Mouse (Mus musculus) heart, adult 11 months (tissue): ENCODE data around the gene Ccdc51.

Experiments
- DNase-seq: peaks from one replicate; pipeline ENCODE4 v3.0.0; 2022

The Ccdc51 gene

DNA sequence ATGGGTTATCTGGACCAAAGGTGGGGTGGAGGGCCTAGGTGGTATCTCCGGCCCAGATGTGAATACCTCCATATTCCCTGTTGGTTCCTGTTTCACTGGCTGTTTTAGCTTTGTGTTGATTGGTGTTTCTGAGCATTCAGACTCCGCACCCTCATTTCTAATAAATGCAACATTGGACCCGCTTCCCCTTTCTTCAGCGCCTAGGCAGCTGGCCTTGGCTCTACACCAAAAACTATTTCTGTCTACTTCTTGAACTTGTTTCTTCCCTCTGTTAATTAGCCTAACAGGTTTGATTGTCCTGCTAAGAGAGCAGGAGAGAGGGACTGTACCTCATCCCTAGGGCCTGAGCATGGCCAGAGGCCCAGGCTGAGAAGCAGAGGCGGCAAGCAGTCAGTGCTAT lies 24.8 kb upstream of the Ccdc51 start:
- DNase-seq, result peak; percentile 94

DNA sequence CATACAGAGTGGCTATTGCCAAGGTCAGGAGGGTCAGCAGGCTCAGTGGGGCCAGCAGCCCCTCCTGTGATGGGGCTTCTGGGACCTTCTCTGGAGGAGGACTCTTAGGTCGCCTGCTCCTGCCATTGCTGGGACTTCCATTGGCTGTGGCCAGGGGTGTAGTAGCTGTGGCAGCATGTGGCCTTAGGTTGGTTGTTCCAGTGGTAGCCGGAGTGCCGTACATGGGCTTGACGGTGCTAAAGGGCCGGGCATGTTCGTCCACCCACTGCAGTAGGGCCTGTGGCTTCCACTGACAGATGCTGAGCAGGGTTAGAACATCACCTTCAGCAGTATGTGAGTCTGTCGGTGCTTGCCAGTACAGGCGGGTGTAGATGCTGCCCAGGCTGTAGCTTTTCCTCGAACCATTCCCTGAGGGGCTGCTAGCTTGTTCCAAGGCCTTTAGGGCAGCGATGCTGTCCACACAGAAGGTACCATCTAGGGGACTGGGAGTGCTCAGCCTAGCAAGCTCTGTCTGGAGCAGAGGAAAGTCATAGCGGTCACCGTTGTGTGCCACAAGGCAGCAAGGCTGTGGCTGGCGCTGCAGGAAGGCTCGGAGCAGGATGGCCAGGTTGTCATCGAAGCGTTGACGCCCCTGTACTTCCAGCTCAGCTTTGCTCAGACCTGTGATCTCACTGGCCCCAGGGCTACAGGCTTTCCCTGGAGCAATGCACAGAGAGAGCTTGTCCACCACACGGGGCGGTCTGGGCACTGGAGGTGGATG lies 24.1 kb upstream of the Ccdc51 start:
- peak; percentile 94 for DNase-seq

DNA sequence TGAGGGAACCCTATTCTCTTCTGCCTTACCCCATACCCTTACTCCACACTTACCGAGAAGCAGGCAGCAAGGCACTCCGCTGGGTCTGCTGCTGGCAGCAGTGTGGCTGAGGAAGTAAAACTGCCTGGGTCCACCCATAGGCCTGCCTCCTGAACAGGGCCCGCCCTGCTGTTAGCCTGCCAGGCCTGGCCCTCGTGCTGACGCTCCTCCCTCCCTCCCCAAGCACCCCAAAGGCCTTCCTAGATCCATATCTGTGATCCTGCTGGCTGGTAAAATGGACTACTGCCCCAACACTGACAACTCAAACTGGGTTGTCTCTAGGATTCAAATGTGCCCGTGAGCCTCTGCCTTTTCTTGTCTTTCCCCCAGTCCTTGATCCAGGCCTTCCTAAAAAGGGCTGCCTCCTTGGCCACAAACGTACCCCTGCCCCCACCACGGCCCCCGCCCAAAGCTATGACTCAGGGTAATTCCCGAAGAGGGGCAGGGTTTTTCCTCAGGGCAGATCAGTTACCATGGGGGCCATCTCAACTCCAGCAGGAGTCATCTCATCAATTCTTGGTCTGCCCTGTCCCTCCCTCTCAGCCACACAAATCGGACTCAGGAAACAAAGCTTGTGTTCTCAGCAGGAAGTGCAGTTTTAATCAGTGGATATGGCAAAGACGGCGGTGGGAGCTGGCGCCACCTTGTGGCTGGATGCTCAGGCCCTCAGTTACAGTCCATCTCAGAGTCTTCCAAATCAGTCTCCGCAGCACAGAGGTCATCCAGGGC lies 23.0 kb upstream of the Ccdc51 start, which contains the start of gene Trex1:
TSS of gene Trex1 (minus strand) at position 599 of the 768 bp plus-strand sequence.
- peak; percentile 100 for DNase-seq

DNA sequence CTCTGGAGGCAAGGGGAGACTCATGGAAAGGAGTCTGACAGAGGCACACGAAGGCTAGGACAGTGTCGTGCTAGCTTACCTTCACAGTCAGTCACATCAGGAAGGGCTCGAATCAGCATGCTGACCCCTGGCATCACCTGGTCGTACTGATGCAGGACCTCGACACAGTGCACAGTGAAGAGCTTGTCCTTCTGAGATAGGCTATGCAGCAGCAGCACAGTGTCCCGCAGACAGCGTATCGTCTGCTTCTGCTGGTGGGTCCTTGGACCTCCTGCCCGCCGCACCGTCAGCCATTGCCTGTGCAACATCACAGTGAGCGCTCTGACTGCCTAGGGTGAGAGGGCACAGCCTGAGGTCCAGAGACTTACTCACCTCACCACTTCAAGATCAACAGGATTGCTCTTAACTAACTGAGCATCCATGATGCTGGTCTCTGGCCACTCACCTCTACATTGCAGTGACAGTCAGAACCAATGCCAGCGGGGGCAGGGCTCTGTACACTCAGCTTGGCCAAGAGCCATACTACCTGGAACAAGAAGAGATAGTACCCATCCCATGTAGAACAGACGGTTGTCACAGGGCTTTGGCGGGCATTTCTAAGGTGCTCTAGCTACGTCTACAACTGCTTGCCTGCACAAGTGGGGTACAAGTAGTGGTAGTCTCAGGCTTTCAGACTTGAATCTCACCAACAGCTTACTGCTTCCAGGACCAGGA lies 22.0 kb upstream of the Ccdc51 start:
- peak; percentile 92 for DNase-seq

DNA sequence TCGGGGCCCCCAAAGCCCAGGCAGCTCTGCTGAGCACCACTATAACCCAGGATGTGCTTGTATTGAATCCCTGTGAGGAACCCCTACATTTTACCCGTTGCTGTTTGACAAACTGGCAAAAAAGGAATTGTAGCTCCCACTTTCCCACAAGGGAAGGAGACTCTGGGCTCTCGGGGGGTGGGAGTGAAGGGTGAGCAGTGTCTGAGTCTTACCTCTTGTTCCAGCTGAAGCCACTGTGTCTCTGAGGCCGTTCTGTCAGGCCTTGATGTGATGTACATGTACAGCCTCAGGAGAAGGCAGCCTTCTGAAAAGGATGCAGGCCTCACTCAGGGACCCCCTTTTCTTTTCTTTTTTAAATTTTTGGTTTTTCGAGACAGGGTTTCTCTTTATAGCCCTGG lies 21.4 kb upstream of the Ccdc51 start:
- peak; percentile 89 for DNase-seq

DNA sequence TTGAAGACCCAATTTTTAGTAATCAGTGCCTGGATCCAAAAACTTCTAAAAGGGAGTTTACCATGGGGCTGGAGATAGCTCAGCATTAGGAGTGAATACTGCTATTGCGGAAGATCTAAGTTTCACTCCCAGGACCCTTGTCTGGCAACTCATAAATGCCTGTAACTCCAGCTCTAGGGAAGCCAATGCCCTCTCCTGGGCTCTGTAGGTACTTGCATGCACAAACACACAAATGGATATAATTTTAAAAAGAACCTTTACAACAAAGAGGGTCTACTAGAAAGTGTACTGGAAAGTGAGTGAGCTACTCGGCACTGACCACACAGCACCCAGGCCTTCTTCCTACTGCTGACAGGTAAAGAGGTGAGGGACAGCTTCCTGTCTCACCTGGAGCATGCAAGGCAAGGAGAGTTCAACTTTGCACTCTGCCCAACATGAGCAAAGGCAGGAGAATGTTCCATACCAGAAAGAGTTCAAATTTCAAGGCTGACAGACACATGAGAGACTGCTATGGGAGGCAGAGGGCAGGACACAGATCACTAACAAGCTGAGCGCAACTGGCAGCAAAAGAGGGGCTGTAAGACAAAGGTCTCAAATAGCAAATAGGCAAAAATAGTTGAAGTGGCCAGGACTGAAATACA lies 14.1 kb upstream of the Ccdc51 start:
- no peak for DNase-seq

DNA sequence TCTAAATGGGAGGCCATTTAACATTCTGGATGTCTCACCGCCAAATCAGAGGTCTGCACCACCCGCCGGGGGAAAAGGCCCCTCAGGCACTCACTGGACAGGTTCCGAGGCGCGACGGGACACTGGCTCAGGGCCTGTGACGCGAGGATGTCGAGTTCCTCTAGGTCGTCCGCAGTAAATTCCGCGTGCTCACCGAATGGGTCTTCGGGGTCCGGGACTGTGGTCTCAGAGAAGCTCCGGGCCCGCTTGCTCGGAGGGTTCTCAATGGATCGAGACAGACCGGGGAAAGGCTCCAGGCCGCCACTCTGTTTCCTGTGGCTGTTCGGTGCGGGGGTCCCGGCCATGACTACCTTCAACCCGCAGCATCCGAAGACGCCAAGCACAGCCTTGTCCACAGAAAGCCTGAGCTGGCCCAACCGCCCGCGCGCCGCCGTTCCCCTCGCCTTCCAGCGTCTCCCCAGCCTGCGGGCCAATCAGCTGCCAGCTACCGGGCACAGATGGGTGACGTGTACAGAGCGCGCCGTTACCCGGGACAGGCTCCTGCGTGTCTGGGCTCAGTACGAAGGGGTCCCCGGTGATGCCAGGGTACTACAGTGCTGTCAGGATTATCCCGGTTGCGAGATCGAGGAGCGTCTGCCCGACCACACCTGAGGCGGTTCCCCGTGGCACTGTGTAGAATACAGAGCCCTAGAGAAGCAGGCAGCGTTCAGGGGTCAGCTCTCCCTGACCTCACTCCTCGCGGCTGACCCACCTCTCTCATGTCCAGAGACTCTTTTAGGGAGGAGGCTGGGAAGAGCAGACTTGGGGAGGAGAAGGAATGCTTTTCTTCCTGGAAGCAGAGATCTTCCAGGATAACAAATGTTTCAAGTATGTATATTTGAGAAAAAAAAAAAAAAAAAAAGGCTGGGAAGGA lies 8.4 kb upstream of the Ccdc51 start, which contains the start of gene Atrip:
TSS of gene Atrip (minus strand) at position 464 of the 913 bp plus-strand sequence.
- peak; percentile 99 for DNase-seq

DNA sequence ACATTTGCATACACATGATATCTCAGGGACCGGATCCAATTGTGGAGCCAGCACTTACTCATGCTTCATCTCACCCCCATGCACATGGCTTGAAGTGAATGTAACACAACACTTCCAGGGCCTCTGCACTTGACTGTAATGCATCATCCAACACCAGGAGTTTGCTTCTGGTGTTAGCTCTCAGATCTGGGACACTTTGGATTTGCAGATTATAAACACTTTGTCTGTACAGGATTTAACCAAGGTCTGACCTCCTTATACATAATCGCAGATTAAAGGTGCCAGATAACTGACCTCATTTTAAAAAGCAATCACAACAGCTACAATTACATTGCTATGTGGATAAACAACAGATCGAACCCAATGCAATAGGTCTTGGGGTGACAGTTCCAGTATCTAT lies 1.8 kb upstream of the Ccdc51 start:
- no peak for DNase-seq

DNA sequence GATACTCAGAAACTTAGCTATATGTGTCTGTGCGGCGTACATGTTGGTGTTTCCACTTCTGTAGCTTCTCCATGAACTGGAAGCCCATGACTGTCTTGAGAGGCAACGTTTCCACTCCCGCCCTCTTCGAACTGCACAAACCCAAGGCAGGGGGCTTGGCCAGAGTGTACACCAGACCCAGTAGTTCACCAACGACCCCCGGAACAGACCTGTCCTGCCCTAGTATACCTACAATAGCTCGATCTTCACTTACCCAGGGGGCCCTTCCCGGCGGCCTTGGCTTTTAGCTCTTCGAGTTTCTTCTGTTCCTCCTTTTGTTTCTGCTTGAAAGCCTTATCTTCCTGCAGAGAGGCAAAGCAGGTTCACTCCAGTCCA lies 557 bp upstream of the Ccdc51 start:
- no peak for DNase-seq

DNA sequence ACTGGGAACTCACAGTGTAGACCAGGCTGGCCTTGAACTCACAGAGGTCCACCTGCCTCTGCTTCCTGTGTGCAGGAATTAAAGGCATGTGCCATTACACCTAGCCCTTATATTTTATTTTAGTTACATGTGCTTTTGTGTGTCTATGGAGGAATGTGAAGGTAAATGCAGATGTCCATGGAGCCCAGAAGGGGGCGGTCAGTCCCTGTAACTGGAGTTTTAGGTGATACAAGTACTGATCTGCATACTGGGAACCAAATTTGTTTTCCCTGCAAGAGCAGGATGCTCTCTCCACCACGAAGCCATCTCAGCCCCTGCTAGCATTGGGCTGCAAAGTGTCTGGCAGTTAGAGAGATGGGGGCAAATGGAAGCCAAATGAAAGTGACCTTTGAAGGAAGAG lies 2.6 kb downstream of the Ccdc51 start:
- no peak for DNase-seq

DNA sequence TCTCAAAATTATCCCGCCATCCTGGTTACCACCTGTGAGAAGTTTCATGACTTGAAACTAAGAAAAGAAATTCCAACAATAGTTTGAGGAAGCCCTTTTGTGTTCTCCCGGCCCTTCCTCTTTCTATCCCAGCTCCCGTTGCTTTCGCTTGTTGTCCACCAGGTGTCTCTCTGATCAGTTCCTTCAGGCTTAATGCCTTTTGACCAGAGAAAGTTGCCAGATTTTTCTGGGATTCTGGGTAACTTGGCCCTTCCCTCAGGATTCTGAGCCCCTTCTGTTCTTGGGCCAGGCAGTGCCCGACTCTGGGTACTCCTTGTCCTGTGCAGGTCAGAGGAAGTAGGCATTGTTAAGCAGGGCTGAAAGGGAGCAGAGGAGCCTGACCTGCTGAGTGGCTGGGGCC lies 5.7 kb downstream of the Ccdc51 start:
- peak; percentile 90 for DNase-seq

DNA sequence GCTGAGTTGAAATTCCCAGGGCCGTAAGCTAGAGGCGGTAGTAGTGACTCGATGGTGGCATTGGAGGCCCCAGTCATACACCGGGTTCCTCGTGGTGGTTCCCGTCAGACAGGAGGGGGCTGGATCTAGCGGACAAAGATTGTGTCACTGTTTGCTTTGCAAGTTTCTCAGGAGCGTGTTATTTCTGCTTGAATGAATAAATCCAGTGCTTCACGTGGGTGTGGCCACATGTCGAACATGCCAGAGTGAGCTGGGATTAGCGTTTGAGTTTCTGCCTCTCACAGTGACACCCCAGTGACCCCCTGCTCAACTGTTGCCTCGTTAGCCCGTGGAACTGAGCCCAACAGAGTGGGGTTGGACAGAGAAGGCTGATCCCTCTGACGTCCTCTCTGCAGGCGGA lies 8.2 kb downstream of the Ccdc51 start:
- DNase-seq, result no peak

DNA sequence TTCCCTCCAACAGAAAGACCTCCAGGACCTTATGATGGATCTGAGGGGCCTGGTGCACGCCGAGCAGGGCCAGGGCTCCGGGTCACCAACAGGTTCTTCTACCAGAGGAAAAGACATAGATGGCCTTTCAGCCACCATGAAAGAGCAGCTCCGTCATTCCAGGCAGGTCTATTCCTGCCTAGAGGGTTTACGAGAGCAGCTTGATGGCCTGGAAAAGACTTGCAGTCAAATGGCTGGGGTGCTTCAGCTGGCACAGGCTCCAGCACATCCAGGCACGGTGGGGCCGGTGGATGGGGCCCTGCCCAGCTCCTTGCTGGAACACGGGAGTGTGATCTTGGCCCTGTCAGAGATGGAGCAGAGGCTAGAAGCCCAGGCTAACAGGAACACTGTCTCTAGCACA lies 9.5 kb downstream of the Ccdc51 start:
- DNase-seq, result no peak

DNA sequence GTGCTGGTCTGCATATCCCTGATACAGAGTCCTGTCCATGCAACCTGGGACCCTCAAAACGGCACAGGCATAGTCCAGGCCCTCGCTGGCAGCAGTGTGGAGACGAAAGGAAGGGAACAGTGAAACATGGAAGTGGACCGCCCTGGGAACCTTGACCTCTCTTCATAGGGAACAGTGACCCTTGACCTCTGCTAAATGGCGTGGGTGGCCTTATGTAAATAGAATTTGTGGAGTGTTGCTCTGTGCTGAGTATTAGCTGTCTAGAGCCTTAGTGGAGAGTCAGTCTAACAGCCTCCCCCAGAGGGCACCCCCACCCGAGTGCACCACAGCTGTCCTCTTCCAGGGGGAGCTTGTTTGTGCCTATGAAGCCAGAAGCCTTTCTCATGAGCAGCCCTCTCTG lies 10.5 kb downstream of the Ccdc51 start:
- no peak for DNase-seq

DNA sequence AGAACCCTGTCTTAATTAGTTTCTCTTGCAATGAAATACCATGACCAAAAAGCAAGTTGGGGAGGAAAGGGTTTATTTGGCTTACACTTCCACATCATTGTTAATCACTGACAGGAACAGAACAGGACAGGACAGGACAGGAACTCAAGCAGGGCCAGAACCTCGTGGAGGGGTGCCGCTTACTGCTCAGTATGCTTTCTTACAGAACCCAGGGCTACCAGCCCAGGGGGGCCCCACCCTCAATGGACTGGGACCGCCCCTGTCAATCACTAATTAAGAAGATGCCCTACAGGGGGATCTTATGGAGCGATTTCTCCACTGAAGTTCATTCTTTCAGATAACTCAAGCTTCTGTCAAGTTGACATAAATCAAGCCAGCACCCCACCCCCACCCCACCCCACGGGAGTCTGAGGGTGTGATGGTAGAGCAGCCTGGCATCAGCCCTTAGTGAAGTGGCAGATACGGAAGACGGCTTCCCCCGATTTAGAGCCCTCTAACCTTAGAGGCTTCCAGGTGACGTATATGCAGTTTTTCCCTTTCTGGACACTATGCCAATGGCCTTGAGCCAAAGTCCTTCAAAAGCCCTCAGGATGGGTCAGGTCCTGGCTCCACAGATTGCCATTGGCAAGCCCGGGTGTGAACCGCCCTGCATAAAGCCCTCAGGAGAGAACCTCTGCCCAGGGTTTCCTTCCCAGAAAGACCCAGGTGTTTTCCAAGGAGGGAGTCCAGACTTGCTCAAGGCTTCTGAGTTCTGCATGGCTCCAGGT lies 11.7 kb downstream of the Ccdc51 start:
- DNase-seq, result peak; percentile 91

DNA sequence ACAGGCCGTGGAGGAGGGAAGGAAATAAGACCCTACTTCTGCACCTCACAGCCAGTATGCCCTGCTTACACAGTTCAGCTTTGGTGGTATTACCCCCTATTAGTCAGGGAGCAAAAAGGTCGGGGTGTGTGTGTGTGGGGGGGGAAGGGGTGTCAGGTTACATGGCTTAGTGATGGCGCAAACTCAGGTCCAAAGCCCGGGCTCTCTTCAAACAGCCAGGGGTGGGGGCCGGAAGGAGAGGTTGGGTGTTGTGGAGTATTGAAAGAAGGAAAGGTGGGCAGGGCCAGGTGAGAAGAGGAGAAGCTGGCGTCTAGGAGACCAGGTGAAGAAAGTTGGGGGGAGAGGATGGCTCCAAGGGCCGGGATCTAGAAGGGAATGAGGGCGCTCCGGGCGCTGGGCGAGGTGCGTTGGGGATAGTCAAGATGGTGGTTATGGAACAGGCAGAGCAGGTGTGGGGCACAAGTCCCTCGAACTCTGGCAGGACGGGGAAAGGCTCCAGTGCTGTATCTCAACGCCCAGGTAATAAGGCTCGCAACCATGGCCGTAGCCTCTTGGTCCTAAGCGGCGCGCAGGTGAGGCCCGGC lies 12.4 kb downstream of the Ccdc51 start:
- DNase-seq, result no peak

DNA sequence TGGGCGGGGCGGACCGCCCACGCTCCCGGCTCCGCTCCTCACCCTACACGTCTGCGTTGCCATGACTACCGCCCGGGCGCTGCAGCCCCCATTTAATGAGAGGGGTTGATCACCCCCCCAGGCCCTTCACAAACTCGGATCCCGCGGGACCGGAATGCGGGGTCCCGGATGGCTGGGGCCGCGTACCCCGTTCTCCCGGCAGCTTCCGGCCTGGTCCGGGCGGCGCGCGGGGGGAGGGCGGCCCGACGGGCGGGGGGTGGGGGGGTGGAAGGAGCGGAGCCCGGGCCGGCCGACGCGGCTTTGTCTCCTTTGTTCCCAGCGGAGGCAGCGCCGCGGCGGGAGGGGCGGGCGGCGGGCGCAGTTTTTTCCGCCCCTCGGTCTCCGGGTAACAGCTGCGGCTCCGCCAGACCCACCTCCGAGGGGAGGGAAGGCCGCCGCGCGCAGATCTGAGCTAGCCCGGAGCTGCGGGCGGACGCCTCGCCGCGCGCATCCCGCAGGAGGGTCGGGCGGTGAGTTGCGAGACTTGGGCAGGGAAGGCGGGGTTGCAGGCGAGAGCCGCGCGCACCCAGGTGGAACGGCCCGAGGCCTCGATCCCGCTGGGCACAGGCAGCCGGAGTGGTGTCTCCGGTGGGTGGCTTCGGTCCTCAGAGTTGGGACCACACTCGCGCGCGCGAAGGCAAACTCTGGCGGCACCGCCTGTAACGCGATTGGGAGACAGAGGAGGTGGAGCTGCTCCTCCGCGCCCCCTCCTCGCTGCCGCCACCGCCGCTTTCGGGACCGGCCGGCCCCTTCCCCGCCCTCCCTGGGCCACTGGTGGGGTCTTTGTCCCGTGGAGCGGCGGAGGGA lies 13.1 kb downstream of the Ccdc51 start, which contains the start of gene Plxnb1:
TSS of gene Plxnb1 (plus strand) at position 253 of the 846 bp plus-strand sequence.
- DNase-seq, result peak; percentile 98

DNA sequence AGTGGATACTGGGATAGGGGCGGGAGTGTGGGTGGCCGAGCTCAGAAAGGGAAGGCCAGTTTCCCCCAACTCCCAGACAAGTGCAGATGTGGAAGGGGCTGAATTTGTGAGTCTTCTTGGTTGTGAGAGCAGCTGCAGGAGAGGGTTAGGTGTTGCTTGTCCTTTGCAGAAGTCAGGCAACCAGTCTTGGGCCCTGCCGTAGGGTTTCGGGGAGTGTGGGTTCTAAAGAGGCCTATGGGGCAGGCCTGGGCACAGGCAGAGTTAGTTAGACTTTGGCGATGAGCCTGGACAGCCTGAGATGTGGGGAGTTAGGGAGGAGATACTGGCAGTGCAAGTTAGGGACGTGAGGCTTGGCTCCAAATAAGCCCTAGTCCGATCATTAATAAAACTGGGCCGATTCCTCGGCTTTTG lies 14.0 kb downstream of the Ccdc51 start:
- DNase-seq, result peak; percentile 86

DNA sequence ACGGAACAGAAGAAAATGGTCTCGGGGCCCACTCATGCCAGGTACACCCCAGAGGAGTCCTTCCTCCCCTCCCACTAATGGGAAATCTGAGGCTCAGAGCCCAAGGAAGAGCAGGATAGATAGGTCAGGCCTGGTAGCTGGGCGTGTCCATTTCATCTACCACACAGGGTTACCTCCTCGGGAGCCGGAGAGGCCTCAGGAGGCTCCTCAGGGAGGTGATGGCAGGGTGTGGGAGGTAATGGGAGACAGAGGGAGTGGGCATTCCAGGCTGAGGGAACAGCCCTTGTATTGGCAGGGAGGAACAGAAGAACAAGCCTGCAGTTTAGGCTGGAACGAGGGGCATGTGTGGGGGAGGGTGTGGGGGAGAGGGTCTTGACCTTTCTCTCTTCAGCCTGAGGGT lies 14.6 kb downstream of the Ccdc51 start:
- DNase-seq, result peak; percentile 93

DNA sequence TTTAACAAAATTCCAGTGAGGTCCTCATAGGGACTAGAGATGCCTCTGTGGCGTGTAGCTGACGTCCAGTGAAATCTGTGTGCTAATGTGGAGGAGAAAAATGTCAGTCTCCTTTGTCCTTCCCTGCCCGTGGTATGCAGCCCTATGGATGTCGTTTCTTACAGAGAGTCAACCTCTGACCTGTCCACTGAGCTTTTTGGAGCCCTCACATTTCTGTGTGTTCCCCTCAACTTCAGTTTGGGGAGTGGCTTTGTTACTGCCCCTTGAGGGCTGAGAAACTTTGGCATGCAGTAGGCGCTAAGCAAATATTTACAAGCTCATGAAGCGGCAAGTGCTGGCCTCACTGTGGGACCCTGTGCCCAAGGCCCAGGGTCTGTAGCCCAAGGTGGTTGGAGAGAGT lies 15.0 kb downstream of the Ccdc51 start:
- peak; percentile 85 for DNase-seq
